ENCODE assay signal across 24 mouse cellular contexts in genomic region chr10:22997571-22997970, GRCm38 (mm10).
"Had no signal": no experiment of that assay in that cellular context is flagged by ENCODE, and none has a peak within 500 bp of the region (broad histone marks: within the 10 kb centered on the region; RNA-seq: fewer than 3 reads in every experiment).

No protein-coding gene starts in this region.

- H3K9ac ChIP-seq: heart, embryonic 13.5 days; heart, embryonic 15.5 days; hindbrain, embryonic 13.5 days; hindbrain, embryonic 15.5 days; limb, embryonic 13.5 days; limb, embryonic 15.5 days; liver, embryonic 13.5 days; liver, embryonic 15.5 days; liver, postnatal 0 days had no signal

- H3K9me3 ChIP-seq: heart, embryonic 13.5 days; heart, embryonic 15.5 days; hindbrain, embryonic 13.5 days; hindbrain, embryonic 15.5 days; limb, embryonic 15.5 days; liver, embryonic 13.5 days; liver, embryonic 15.5 days had no signal

- H3K27me3 ChIP-seq: heart, embryonic 13.5 days; heart, embryonic 15.5 days; hindbrain, embryonic 13.5 days; hindbrain, embryonic 15.5 days; liver, embryonic 13.5 days; liver, embryonic 15.5 days had no signal

- H3K4me3 ChIP-seq: heart, embryonic 13.5 days; heart, embryonic 15.5 days; hindbrain, embryonic 13.5 days; hindbrain, embryonic 15.5 days; limb, embryonic 13.5 days; limb, embryonic 15.5 days; liver, embryonic 13.5 days; liver, embryonic 15.5 days had no signal

- H3K4me1 ChIP-seq: heart, embryonic 13.5 days; heart, embryonic 15.5 days; hindbrain, embryonic 13.5 days; hindbrain, embryonic 15.5 days; limb, embryonic 13.5 days; limb, embryonic 15.5 days; liver, embryonic 13.5 days; liver, embryonic 15.5 days had no signal

- DNase-seq: gastrocnemius, postnatal 14 days; gastrocnemius, postnatal 36 days; heart, adult 18-20 months; heart, postnatal 14 days; heart, postnatal 36 days; kidney, adult 11 months; kidney, adult 9 months; kidney, postnatal 25 days; layer of hippocampus, adult 9-11 months; layer of hippocampus, postnatal 36 days; left cerebral cortex, postnatal 4 days; liver, embryonic 13.5 days; liver, postnatal 0 days had no signal

- H3K36me3 ChIP-seq: heart, embryonic 13.5 days; heart, embryonic 15.5 days; hindbrain, embryonic 13.5 days; hindbrain, embryonic 15.5 days; limb, embryonic 13.5 days; limb, embryonic 15.5 days; liver, embryonic 13.5 days; liver, embryonic 15.5 days had no signal

- H3K4me2 ChIP-seq: heart, embryonic 11.5 days; heart, embryonic 13.5 days; heart, embryonic 15.5 days; hindbrain, embryonic 13.5 days; hindbrain, embryonic 15.5 days; limb, embryonic 13.5 days; limb, embryonic 15.5 days; liver, embryonic 11.5 days; liver, embryonic 13.5 days; liver, embryonic 15.5 days had no signal

- H3K27ac ChIP-seq: heart, embryonic 13.5 days; heart, embryonic 15.5 days; hindbrain, embryonic 13.5 days; hindbrain, embryonic 15.5 days; hindbrain, postnatal 0 days; limb, embryonic 13.5 days; limb, embryonic 15.5 days; liver, embryonic 13.5 days; liver, embryonic 15.5 days had no signal

- ATAC-seq: hindbrain, postnatal 0 days; intestine, embryonic 16.5 days; liver, postnatal 0 days had no signal
